16 mouse cellular contexts compared by ENCODE assay signal in genomic region chr3:154082241-154082640, GRCm38 (mm10).
DNase-seq lines count a peak whose midpoint lies in the region; ATAC-seq lines count a peak whose summit lies in the region.
"Had no signal": no experiment of that assay in that cellular context is flagged by ENCODE, and none has a peak within 500 bp of the region (broad histone marks: within the 10 kb centered on the region; RNA-seq: fewer than 3 reads in every experiment).

No protein-coding gene starts in this region.

- no peaks in the 10 kb centered on the region for H3K9me3 ChIP-seq in heart, embryonic 16.5 days (replicated peaks; ENCODE audit: control insufficient read depth, low read length)
- no peaks in the 10 kb centered on the region for H3K9me3 ChIP-seq in hindbrain, embryonic 10.5 days
- H3K9me3 ChIP-seq in midbrain, embryonic 12.5 days = no peaks in the 10 kb centered on the region
- H3K9me3 ChIP-seq: limb, embryonic 10.5 days had no signal

- DNase-seq in heart, postnatal 10 days = no peak
- no peak for DNase-seq in hindbrain, embryonic 10.5 days (ENCODE audit: low spot score)
- DNase-seq in layer of hippocampus, adult 8-10 months (ENCODE audit: low spot score in 2 of 2) = no peak
- DNase-seq in thymus, postnatal 14 days = no peak
- no peak for DNase-seq in lung, postnatal 25 days (ENCODE audit: low spot score)
- DNase-seq: cerebellum, adult 9-10 months; gastrocnemius, postnatal 25 days; lung, postnatal 14 days; thymus, adult 2 months had no signal

- no peaks in the 10 kb centered on the region for H3K27me3 ChIP-seq in heart, embryonic 16.5 days (ENCODE audit: control insufficient read depth, insufficient read depth, low read length)
- H3K27me3 ChIP-seq in hindbrain, embryonic 10.5 days (ENCODE audit: insufficient read depth, poor library complexity, severe bottlenecking) = no peaks in the 10 kb centered on the region
- H3K27me3 ChIP-seq in midbrain, embryonic 12.5 days = no peaks in the 10 kb centered on the region

- 0 out of 2 replicates have a peak overlapping the region, but pooled peaks have one; percentile 17 for H3K27ac ChIP-seq in heart, embryonic 16.5 days (ENCODE audit: low read length)
- H3K27ac ChIP-seq in hindbrain, embryonic 10.5 days = peak overlapping the region; percentile 60
- no peak overlapping the region; the same call in 1 of the 2 replicates for H3K27ac ChIP-seq in midbrain, embryonic 12.5 days (replicated peaks)
- H3K27ac ChIP-seq: kidney, postnatal 0 days; limb, embryonic 10.5 days; liver, embryonic 14.5 days had no signal

- H3K4me2 ChIP-seq in heart, embryonic 16.5 days (ENCODE audit: low read depth, low read length) = no peak overlapping the region
- peak overlapping the region; percentile 23; the same call in 1 of the 2 replicates for H3K4me2 ChIP-seq in midbrain, embryonic 12.5 days (replicated peaks)

- no peak for ATAC-seq in heart, embryonic 16.5 days (replicated peaks; ENCODE audit: extremely low read depth, insufficient read depth, low FRiP score)
- peak; percentile 48 for ATAC-seq in midbrain, embryonic 12.5 days (ENCODE audit: low FRiP score, low read depth)
- no peak for ATAC-seq in granulocyte monocyte progenitor cell, adult 5-6 weeks (replicated peaks; ENCODE audit: poor library complexity, severe bottlenecking)
- ATAC-seq: inflammation-experienced regulatory T-cells, adult 6 months had no signal

- intact Hi-C loops in heart, postnatal 10 days (cut with DNase I) = no loop called here

- no peaks in the 10 kb centered on the region for H3K36me3 ChIP-seq in heart, embryonic 16.5 days (ENCODE audit: control insufficient read depth, insufficient read depth)
- H3K36me3 ChIP-seq in hindbrain, embryonic 10.5 days = no peaks in the 10 kb centered on the region
- H3K36me3 ChIP-seq in midbrain, embryonic 12.5 days = no peaks in the 10 kb centered on the region
- H3K36me3 ChIP-seq: limb, embryonic 10.5 days had no signal

- H3K9ac ChIP-seq in heart, embryonic 16.5 days (ENCODE audit: low read length) = no peak overlapping the region
- H3K9ac ChIP-seq in midbrain, embryonic 12.5 days (replicated peaks) = no peak overlapping the region
- H3K9ac ChIP-seq: liver, embryonic 14.5 days had no signal

- 62% methylated on average over 9 of the region's 9 CpGs for whole genome bisulfite sequencing in heart, embryonic 16.5 days
- WGBS in hindbrain, embryonic 10.5 days = 36% methylated on average over 9 of the region's 9 CpGs
- 27% methylated on average over 9 of the region's 9 CpGs for WGBS in midbrain, embryonic 12.5 days

- no peaks in the 10 kb centered on the region for H3K4me1 ChIP-seq in heart, embryonic 16.5 days (ENCODE audit: control insufficient read depth, insufficient read depth, low read length)
- peaks cover 27% of the 10 kb centered on the region for H3K4me1 ChIP-seq in hindbrain, embryonic 10.5 days (replicated peaks)
- H3K4me1 ChIP-seq in midbrain, embryonic 12.5 days = peaks cover 22% of the 10 kb centered on the region
- H3K4me1 ChIP-seq: limb, embryonic 10.5 days had no signal

- no peak overlapping the region for H3K4me3 ChIP-seq in heart, embryonic 16.5 days (ENCODE audit: low read length)
- no peak overlapping the region for H3K4me3 ChIP-seq in hindbrain, embryonic 10.5 days
- H3K4me3 ChIP-seq in midbrain, embryonic 12.5 days = no peak overlapping the region
- H3K4me3 ChIP-seq: limb, embryonic 10.5 days had no signal
